Mouse (Mus musculus) thymus, postnatal 14 days (tissue): ENCODE results near the gene Hcn2.
"Not testable (repeated sequence)": the region's sequence is repeated elsewhere in the genome, so short reads cannot be mapped to it uniquely, and the experiment has no call there.

ENCODE experiments used
- DNase-seq: peaks from one replicate; pipeline ENCODE4 v3.0.0; 2021

The Hcn2 gene

DNA sequence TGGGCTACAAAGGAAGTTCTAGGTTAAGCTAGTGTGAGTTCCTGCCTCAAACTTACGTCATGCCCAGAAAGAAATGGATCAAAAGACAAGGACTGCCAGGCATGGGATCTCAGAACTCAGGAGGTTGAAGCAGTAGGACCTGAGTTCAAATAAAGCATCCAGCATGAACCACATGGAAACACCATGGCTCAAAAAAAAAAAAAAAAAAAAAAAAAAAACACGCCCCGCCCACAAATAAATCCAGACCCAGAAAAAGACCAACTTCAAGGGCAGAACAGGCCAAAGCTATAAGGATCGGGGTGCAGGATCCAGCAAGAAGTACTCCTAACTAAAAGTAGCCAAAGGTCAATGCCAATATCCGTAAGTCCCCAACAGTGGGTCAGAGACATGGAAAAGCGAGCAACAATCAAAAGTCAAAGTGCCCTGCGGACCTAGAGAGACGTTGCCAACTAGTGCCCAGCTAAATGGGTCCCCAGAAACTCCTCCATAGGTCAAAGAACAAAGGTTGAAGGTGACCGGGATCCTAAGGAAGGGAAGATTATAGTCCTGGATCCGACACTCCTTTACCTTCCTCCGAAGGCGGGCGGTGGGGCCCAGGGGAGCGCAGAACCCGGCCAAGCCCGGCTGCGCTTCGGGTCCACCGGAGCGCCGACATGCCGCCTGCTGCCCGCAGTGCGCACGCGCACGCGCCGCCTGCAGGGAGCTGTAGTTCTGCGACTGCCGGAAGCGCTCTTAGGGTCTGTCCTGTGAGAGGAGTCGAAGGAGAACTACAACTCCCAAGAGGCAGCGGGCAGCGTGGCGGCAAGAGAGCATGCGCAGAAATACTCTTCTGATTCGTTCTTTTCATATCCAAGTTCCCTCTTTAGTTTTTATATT is 29.7 kb downstream of the Hcn2 start, which contains the start of gene Polrmt:
Gene Polrmt, minus strand, starts transcription at position 684 of the 876 bp plus-strand sequence.
- DNase-seq = peak; percentile 96

GRCm38 (mm10) chr10:79746774-79747151 is 30.3 kb downstream of the Hcn2 start:
- DNase-seq = peak; percentile 31

- DNase-seq = no peak
Measured at GRCm38 (mm10) chr10:79748496-79748895, 32.1 kb downstream of the Hcn2 start.

GRCm38 (mm10) chr10:79754856-79755516 is 38.6 kb downstream of the Hcn2 start, which contains the start of gene Fgf22:
TSS of gene Fgf22 (plus strand) at chr10:79755076.
- DNase-seq = peak; percentile 38

DNA sequence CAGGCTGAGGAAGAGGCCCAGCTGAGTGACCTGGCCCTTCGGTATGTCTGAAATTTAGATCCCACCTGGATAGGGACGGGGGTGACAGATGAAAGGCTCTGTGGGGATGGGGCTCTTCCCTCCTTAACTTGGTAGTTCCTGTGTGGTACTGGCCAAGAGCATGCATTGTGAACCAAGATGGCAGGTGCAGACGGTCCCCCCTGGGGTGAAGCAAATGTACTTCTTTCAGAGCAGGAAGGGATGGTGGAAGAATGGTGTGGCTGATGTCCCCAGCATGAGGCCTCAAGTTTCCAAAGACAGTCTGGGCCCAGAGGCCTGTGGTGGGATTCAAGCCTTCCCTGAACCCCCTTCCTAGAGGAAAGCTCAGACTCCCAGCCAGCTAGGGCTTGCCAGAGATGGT is 39.4 kb downstream of the Hcn2 start:
- no peak for DNase-seq

- no peak for DNase-seq
Measured at GRCm38 (mm10) chr10:79756660-79757059, 40.2 kb downstream of the Hcn2 start.

DNA sequence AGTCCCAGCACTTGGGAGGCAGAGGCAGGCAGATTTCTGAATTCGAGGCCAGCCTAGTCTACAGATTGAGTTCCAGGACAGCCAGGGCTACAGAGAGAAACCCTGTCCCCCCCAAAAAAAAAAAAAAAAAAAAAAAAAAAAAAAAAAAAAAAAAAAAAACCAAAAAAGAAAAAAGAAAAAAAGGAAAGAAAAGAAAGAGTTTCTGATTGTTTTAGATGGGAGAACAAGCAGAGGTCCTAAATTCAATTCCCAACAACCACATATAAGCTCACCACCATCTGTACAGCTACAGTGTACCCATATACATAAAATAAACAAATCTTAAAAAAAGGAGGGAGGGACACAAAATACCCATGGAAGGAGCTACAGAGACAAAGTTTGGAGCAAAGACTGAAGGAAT is 43.2 kb downstream of the Hcn2 start:
- not testable (repeated sequence) for DNase-seq

GRCm38 (mm10) chr10:79760603-79761143 is 44.2 kb downstream of the Hcn2 start:
- no peak for DNase-seq

GRCm38 (mm10) chr10:79762875-79763274 is 46.4 kb downstream of the Hcn2 start:
- DNase-seq = no peak

- DNase-seq = no peak
Measured at GRCm38 (mm10) chr10:79764234-79764633, 47.8 kb downstream of the Hcn2 start.

DNA sequence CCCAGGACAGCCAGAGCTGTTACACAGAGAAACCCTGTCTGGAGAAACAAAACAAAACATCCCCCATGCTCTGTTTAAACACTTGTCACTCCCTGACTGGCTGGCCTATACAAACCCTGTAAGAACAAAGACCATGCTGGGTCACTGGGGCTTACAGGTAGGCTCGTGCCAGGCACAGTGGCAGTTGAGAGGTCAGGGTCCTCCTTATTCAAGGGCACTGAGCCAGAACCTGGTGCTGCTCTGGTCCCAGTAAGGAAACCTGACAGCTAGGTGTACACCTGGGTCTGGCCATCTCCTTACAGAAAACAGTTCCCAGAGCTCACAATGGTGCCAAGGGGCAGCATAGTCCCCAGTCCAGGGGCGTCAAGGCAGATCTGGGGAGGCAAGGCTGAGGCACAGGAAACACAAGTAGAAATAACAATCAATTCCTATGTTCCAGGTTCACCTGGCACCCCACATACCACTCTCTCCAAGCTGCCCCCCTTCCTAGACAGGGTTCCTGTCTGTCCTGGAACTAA is 48.9 kb downstream of the Hcn2 start:
- DNase-seq = no peak

DNA sequence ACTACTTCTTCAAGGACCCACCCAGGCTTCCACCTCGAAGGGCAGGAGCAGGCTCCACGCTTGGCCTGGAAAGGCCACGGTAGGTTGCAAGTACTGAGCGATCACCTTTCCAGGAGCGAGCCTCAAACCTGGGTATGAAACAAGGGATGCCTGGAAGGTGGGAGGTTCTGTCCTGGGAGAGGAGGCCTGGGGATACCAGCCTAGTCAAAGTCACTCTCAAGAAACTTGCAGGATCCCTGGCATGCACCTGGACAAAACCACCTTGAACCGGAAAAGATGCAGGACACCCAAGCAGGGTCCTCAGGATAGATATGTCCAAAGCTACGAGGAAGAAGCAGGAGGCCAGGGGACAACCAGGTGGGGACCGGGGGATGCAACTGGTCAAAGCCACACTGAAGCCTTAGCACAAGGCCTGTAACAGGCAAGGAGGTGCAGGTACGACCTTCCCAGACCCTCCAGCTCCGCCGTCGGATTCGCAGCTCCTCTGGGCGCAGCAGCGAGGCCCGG is 49.6 kb downstream of the Hcn2 start:
- DNase-seq = no peak

DNA sequence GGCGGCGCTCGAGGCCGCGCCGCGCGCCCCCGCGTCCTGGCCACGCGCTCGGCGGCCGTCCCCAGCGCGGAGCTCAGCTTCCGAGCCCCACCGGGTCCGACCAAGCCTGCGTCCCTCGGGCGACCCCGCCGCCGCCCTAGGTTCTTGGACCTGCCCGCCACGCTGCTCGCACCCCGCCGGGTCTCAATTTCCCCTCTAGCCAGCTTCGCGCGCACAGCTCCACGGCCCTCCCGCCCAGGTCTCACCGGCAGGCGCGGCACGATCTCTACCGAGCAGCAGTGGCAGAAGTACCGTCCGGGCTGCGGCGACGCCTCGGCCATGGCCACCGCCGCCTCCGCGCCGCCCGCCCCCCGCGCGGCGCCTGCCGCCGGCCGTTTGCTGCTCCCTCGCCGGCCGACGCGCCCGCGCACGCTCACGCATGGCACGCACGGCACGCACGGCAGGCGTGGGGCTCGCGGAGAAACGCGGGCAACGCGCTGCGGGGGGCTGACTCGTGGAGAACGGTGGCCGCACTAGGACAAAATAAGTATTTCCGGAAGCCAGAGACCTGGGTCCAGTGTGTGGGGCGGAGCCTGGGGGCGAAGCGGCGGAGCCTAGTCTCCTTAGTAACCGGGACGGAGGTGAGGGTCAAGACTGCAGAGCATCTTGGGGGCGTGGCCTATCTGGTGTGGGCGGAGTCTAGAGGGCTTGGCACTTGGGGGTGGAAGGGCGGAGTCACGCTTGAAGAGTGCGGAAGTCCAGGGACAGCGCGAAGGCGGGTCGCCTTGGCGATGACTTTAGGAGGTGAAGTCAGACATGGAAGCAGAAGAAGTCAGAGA is 50.3 kb downstream of the Hcn2 start, which contains the start of gene Rnf126:
Gene Rnf126, minus strand, starts transcription at position 445 of the 818 bp plus-strand sequence.
- DNase-seq = peak; percentile 99

- peak; percentile 80 for DNase-seq
Measured at GRCm38 (mm10) chr10:79767372-79768244, 51.2 kb downstream of the Hcn2 start.

DNA sequence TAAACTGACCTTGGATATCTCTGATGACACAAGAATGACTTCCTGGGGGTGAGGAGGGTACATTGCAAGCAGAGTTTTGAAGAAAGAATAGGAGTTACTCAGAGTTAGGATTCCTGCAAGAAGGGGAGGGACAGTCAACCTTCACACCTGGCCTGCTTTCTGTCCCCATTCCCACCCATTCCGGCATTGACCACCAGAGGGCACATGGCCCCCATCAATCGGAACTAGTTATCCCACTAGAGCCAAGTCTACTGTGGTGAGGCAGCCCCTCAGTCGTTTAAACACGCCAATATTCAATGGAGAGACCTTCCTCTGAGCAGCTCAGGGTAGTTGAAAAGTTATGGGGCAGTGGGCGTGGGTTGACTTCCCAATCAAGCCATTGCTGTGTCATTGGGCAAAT is 52.0 kb downstream of the Hcn2 start:
- DNase-seq = peak; percentile 84

DNA sequence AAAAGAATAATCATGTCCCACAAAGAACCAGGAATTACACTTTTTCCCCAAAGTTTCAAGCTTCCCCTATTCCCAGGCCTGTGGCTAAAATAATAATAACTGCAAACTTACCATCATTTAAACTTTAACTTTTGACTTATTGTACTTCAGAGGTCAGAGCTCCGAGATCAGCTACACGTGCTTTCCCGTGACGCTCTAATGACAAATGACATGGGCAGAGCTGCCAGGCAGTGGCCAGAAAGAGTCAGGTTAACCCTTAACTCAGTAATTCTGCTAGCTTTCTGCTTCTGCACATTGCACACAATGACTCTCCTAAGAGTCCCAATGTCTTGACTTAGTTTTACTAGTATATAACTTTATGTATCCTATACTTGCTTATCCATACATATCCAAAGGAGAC is 52.9 kb downstream of the Hcn2 start:
- DNase-seq = no peak

DNA sequence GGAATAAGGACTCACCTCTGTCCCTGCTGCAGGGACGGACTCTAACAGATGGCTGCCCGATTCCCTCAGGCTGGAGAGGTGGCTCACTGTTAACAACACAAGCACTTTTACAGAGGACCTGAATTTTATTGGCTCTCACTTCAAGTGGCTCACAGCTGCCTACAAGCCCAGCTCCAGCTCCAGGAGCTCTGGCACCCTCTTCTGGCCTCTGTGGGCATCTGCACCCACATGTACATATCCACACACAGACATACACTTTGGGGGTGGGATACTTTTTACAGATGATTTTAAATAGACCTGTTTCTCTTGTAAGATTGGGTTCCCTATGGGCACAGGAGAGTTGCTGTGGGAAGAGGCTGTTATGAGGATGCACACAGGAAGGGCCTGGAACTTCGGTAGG is 55.9 kb downstream of the Hcn2 start:
- no peak for DNase-seq

GRCm38 (mm10) chr10:79773208-79773607 is 56.8 kb downstream of the Hcn2 start:
- no peak for DNase-seq

- no peak for DNase-seq
Measured at GRCm38 (mm10) chr10:79774486-79775279, 58.2 kb downstream of the Hcn2 start.

DNA sequence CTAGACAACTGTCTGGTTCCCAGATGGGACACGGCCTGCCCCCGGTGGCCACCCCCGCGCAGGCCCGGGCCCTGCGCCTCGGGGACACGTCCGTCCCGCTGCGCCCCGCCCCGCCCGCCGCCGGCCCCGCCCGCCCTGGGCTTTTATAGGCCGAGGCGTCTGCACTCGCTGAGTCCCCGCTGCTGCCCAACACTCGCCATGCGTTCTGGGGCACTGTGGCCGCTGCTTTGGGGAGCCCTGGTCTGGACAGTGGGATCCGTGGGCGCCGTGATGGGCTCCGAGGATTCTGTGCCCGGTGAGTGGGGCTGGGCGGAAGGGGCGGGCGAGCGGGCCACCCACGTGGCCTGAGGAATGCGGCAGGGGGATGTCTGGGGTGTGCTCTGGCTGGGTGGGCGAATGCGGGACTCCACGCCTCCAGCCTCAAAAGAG is 60.7 kb downstream of the Hcn2 start, which contains the start of gene Fstl3:
Gene Fstl3, plus strand, starts transcription at position 170 of the 429 bp plus-strand sequence.
- DNase-seq = no peak
